Mouse (Mus musculus) midbrain, embryonic 12.5 days (tissue): ENCODE measurements at regions not wholly inside any gene's neighbourhood (a gene's known extent, or its start where the extent isn't known, plus 50 kb on each side); places are given as distances from the start of the nearest gene placed in this dataset.

Experiments used
- ATAC-seq: fragments of 200-750 bp; cut with Nextera tagmentation; 2 replicates; pipeline ENCODE4 v1.8.0; 2017; ENCODE audit warnings: low read depth, moderate TSS enrichment, moderate library complexity; ENCODE audit not compliant: low FRiP score
- H3K27ac ChIP-seq: fragments of 300-500 bp; sonication (generic); replicated peaks from 2 replicates; pipeline ENCODE4 v1.5.1; 2016; ENCODE audit warnings: mild to moderate bottlenecking
- H3K27me3 ChIP-seq: fragments of 300-500 bp; sonication (generic); 2 replicates; pipeline ENCODE4 v1.6.1; 2016; ENCODE audit warnings: mild to moderate bottlenecking
- H3K36me3 ChIP-seq: fragments of 300-500 bp; sonication (generic); 2 replicates; pipeline ENCODE4 v1.6.1; 2016
- H3K4me1 ChIP-seq: fragments of 300-500 bp; sonication (generic); 2 replicates; pipeline ENCODE4 v1.6.1; 2016
- H3K4me2 ChIP-seq: fragments of 300-500 bp; sonication (generic); replicated peaks from 2 replicates; pipeline ENCODE4 v1.6.1; 2016; ENCODE audit warnings: mild to moderate bottlenecking, moderate library complexity
- H3K4me3 ChIP-seq: fragments of 300-500 bp; sonication (generic); 2 replicates; pipeline ENCODE4 v1.5.1; 2016; ENCODE audit warnings: mild to moderate bottlenecking
- H3K9ac ChIP-seq: fragments of 300-500 bp; sonication (generic); replicated peaks from 2 replicates; pipeline ENCODE4 v1.6.1; 2016; ENCODE audit warnings: mild to moderate bottlenecking, moderate library complexity
- H3K9me3 ChIP-seq: fragments of 300-500 bp; sonication (generic); 2 replicates; pipeline ENCODE4 v1.6.1; 2016; ENCODE audit warnings: mild to moderate bottlenecking
- WGBS: fragments of 180-500 bp; shearing (Covaris S2); methylation state at CpG from one replicate; pipeline ENCODE4 v1.1.7; 2016; 5-methylcytosine and 5-hydroxymethylcytosine counted together

DNA sequence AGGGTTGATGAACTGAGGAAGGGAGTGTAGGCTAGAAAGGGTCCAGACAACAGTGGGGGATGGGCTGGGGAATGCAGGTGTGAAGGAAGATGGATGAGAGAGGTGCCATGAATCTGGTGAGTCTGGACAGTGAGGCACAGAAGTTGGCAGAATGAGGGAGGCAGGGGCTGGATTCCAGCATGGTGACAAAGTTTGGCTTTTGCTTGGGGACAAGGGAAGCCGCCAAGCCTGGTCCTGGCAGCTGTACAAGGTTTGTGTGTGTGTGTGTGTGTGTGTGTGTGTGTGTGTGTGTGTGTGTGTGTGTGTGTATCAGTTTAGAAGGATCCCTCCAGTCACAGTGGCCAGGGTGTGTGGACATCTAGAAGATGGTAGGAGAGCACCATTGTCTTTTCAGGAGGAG is 270.4 kb downstream of the Rps24 start:
- Histone ChIP-seq H3K9ac (no peak overlapping the region), H3K4me1 (peaks cover 27% of the 10 kb centered on the region), H3K4me2 (no peak overlapping the region), H3K4me3 (no peak overlapping the region), H3K27ac (no peak overlapping the region), H3K27me3 (no peaks in the 10 kb centered on the region; the same call in 1 of the 2 replicates), H3K36me3 (no peaks in the 10 kb centered on the region), H3K9me3 (no peaks in the 10 kb centered on the region)
- no peak for ATAC-seq
- WGBS, result 100% methylated on average over 1 of the region's 1 CpGs

DNA sequence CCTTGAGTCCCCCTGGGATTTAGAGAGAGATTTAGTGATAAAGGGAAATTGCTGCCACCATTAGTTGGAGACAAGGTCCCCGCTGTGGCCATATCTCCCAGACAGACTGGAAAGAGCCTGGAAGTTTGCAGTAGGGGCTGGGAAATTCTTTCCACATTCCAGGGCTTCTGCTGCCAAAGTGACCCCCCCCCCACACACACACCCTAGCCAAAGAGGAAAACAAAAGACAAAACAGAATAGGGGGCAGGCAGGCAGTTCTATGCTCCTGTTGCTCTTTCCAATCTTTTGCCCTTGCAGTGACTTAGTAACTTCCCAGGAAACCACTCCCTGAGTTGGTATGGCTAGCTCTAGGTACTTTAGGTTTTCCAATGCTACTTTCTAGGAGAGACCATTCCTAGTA is 270.9 kb downstream of the Rps24 start:
- no peak for ATAC-seq
- no peak overlapping the region for H3K4me2 ChIP-seq
- WGBS, result 78% methylated on average over 1 of the region's 1 CpGs
- peaks cover 33% of the 10 kb centered on the region for H3K4me1 ChIP-seq
- no peaks in the 10 kb centered on the region for H3K9me3 ChIP-seq
- H3K9ac ChIP-seq, result no peak overlapping the region
- no peaks in the 10 kb centered on the region for H3K36me3 ChIP-seq
- H3K4me3 ChIP-seq, result no peak overlapping the region
- H3K27ac ChIP-seq, result no peak overlapping the region
- H3K27me3 ChIP-seq, result no peaks in the 10 kb centered on the region; the same call in 1 of the 2 replicates

DNA sequence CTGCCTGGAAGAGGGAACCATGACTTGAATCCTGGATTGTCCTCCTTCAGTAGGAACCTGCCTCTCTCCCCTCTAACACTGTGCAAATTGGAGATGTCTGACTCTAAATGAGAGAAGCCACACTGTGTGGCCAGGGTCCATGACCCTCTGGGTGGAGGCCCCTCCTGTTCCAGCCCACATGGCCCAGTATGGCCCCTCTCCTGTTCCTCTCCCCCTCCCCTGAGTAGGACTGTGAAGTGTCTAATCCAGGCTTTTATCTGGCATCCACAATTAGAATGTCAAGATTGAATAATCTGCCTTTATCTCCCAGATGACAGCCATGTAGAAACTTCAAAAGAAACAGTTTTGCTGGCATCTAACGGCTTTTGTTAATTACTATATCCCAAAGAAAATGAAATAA is 274.0 kb downstream of the Rps24 start:
- Histone ChIP-seq H3K4me2 (no peak overlapping the region), H3K27ac (peak overlapping the region; percentile 39), H3K27me3 (no peaks in the 10 kb centered on the region; the same call in 1 of the 2 replicates), H3K9me3 (no peaks in the 10 kb centered on the region), H3K9ac (no peak overlapping the region), H3K4me3 (no peak overlapping the region), H3K4me1 (peaks cover 63% of the 10 kb centered on the region), H3K36me3 (no peaks in the 10 kb centered on the region)
- ATAC-seq, result peak; percentile 72
- 32% methylated on average over 1 of the region's 1 CpGs for WGBS

DNA sequence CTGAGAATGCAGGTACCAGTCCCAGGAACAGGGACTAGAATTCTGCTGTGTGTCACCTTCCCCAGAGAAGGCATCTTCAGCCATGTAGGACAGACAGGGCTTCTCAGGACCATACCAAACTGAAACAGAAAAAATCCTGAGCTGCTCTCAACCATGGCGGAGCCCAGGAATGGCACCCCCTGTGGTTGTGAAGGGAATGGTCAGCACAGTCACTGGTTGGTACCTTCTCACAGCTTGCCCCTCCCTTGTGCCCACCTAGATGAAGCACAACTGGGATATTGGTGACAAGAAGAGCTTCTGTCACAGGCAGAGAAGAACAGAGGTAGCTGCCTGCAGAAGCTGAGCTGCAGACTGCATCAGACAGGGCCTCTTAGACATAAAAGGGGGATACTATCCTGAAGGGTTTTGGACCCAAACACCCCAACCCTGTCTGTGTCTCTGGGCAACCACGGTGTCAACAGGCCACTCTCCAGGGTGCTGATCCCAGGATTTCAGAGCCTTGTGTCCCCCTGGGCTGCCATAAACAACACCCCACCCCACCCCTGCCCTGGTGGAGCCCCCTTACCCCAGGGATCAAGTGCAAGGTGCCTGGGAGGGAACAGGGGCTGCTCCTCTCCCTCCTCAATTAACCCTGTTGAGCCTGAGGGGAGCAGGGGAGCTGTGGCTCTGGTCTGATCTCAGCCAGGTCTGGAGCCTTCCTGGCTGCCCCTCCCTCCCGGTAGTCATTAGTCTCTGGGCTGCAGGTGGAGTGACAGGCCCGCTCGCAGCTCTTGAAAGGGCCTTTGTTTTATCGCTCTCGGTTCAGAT is 275.7 kb downstream of the Rps24 start:
- 0 out of 2 replicates have a peak overlapping the region, but pooled peaks have one; percentile 0 for H3K4me2 ChIP-seq
- no peak overlapping the region for H3K4me3 ChIP-seq
- H3K9me3 ChIP-seq, result no peaks in the 10 kb centered on the region
- H3K27ac ChIP-seq, result peak overlapping the region; percentile 87
- peak; percentile 50 for ATAC-seq
- H3K36me3 ChIP-seq, result no peaks in the 10 kb centered on the region
- peaks cover 67% of the 10 kb centered on the region for H3K4me1 ChIP-seq
- H3K27me3 ChIP-seq, result no peaks in the 10 kb centered on the region; the same call in 1 of the 2 replicates
- 0 out of 2 replicates have a peak overlapping the region, but pooled peaks have one; percentile 1 for H3K9ac ChIP-seq
- 11% methylated on average over 7 of the region's 7 CpGs for WGBS

DNA sequence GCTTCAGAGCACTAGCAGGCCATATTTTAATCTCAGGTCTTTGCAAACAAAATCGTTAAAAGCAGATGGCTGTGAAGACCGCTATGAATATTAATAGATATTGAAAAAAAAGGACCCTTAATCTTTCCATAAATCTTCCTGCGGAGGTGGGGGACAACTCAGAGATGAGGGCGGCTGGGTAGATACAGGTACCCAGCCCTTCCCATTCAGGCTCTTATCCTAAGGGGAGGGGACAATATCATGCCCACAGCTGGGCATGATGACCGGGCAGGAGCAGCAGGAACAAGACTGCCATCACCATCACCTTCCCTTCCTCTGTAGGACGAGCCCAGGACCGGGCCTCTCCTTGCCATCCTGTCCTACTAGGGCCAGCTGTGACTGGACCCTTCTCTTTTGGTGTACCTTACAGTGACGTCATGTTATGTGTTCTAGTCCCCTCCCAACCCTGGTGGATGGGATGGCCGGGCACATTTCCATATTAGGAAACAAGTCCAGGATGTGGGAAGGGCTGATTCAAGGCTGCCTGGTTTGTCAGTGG is 276.4 kb downstream of the Rps24 start:
- Histone ChIP-seq H3K9ac (0 out of 2 replicates have a peak overlapping the region, but pooled peaks have one; percentile 1), H3K4me2 (no peak overlapping the region), H3K4me1 (peaks cover 67% of the 10 kb centered on the region), H3K9me3 (no peaks in the 10 kb centered on the region), H3K27ac (peak overlapping the region; percentile 87), H3K4me3 (no peak overlapping the region), H3K36me3 (no peaks in the 10 kb centered on the region), H3K27me3 (no peaks in the 10 kb centered on the region; the same call in 1 of the 2 replicates)
- WGBS, result 45% methylated on average over 9 of the region's 9 CpGs
- peak; percentile 38; the same call in 1 of the 2 replicates for ATAC-seq

DNA sequence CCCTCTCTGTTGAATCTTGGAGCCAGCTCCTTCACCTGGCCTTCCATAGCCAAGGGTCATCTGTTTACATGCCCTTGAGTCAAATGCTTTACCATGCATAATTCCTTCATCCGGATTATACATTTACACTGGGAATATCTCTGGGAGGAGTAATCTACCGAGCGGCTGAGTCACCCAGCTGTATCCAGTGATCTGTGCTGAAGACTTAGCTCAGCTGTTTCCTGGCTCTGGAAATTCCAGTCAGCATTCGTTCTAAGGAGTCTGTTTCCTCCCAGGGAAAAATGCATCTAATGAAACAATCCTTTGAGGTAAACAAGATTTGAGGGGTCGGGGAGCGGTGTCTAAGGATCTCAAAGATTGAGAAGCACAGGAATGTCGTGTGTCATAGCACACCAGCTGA is 276.9 kb downstream of the Rps24 start:
- no peak for ATAC-seq
- no peaks in the 10 kb centered on the region for H3K36me3 ChIP-seq
- H3K9me3 ChIP-seq, result no peaks in the 10 kb centered on the region
- H3K27me3 ChIP-seq, result no peaks in the 10 kb centered on the region; the same call in 1 of the 2 replicates
- H3K4me2 ChIP-seq, result no peak overlapping the region
- H3K9ac ChIP-seq, result no peak overlapping the region
- peak overlapping the region; percentile 87 for H3K27ac ChIP-seq
- H3K4me3 ChIP-seq, result no peak overlapping the region
- 49% methylated on average over 7 of the region's 7 CpGs for WGBS
- H3K4me1 ChIP-seq, result peaks cover 64% of the 10 kb centered on the region

DNA sequence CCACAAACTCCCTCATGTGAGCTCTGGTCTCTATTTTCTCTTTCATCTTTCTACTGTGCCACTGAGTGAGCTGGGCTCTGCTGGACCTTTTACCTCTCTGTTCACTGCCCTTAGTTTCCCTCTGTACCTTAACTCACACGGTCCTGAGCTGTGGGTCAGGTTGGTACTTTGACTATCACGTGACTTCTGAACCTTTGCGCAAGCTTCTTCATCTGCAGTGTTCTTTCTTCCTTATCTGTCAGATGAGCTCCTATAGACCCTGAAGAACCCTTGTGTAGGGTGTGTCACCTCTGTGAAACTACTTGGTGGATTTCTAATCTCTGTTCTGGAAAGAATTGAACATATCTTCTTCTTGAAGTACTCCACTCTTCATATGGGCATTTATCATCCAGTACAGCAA is 279.3 kb downstream of the Rps24 start:
- Histone ChIP-seq H3K27me3 (no peaks in the 10 kb centered on the region), H3K9me3 (no peaks in the 10 kb centered on the region), H3K27ac (no peak overlapping the region), H3K4me2 (no peak overlapping the region), H3K9ac (no peak overlapping the region), H3K36me3 (no peaks in the 10 kb centered on the region), H3K4me3 (no peak overlapping the region), H3K4me1 (peaks cover 72% of the 10 kb centered on the region)
- ATAC-seq, result no peak
- WGBS, result 85% methylated on average over 3 of the region's 3 CpGs

DNA sequence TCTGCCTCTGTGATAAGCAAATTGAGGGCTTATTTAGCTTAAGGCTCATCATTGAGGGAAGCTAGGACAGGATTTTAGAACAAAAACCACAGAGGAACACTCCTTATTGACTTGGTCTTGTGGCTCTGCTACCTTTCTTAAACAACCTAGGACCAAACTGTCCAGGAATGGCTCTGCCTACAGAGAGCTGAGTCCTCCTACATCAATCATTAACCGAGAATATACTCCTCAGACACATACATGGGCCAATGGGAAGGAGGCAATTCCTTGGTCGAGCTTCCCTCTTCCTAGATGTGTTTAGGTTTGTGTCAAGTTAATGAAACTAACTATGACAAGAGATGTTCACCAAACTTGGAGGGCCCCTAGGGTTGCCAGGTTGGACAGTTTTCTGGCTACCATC is 279.8 kb downstream of the Rps24 start:
- Histone ChIP-seq H3K27ac (no peak overlapping the region), H3K4me3 (no peak overlapping the region)

DNA sequence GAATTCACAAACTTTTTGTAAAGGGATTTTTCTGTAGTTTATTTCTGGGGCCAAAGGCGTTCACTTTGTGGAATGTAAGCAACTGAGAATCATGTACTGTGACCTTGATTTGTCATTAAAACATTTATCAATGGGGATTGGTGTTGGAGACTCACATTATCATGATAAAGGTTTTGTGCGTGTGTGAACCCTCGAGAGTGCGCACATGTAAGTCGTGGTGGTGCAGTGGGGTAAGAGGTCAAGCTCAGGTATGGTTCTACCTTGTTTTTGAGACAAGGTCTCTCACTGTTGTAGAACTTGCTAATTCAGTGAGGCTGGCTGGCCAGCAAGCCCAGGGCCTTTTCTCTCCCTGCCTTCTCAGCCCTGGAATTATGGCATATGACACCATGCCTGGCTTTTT is 280.4 kb downstream of the Rps24 start:
- Histone ChIP-seq H3K27me3 (no peaks in the 10 kb centered on the region), H3K4me2 (no peak overlapping the region), H3K4me1 (peaks cover 72% of the 10 kb centered on the region), H3K9ac (no peak overlapping the region), H3K4me3 (no peak overlapping the region), H3K36me3 (no peaks in the 10 kb centered on the region), H3K9me3 (no peaks in the 10 kb centered on the region), H3K27ac (no peak overlapping the region)
- no peak for ATAC-seq
- WGBS, result 76% methylated on average over 5 of the region's 5 CpGs

More for the DNA sequence above, 279.8 kb downstream of the Rps24 start:
- Histone ChIP-seq H3K4me2 (no peak overlapping the region), H3K4me1 (peaks cover 72% of the 10 kb centered on the region), H3K36me3 (no peaks in the 10 kb centered on the region), H3K27me3 (no peaks in the 10 kb centered on the region), H3K9me3 (no peaks in the 10 kb centered on the region), H3K9ac (no peak overlapping the region)
- no peak for ATAC-seq
- WGBS, result 92% methylated on average over 2 of the region's 2 CpGs

DNA sequence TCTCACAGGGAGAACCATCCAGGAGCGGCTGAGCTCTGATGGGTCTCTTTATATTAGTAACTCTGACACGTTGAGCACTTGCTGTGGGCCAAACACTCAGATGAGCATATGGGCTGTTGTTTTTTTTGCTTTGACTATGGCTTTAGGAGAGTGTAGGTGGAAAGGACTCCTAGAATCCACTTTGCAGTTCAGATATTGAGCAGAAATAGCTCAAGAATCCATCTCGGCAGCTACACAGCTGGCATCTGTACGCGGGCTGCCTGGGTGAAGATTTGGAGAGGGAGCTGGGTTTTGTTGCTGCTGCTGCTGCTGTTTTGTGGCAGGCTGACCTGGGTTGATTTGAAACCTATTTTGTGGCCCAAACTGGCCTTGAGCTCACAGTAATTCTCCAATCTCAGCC is 281.0 kb downstream of the Rps24 start:
- no peaks in the 10 kb centered on the region for H3K36me3 ChIP-seq
- H3K4me3 ChIP-seq, result no peak overlapping the region
- 0 out of 2 replicates have a peak overlapping the region, but pooled peaks have one; percentile 31 for H3K27ac ChIP-seq
- no peak overlapping the region for H3K4me2 ChIP-seq
- H3K27me3 ChIP-seq, result no peaks in the 10 kb centered on the region
- H3K9me3 ChIP-seq, result no peaks in the 10 kb centered on the region
- ATAC-seq, result no peak
- H3K4me1 ChIP-seq, result peaks cover 65% of the 10 kb centered on the region
- WGBS, result 80% methylated on average over 5 of the region's 5 CpGs
- H3K9ac ChIP-seq, result no peak overlapping the region

DNA sequence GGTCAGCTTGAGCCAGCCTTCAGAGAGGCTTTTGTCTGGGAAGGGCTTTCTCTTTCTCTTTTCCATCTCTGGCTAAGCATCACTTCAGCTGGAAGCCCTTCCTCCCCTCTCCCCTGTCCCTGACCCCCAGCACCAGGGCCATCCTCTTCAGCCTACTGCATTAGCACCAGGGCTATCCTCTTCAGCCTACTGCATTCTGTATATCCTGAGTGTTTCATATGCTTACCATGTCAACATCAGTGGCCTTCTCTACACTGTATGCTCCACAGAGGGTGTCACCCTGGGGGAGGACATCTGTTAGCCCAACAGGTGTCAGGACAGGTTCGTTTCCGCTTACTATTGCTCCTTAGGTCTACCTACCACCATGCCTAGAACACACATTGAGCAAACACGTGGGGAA is 282.5 kb downstream of the Rps24 start:
- peak overlapping the region; percentile 89 for H3K27ac ChIP-seq
- no peaks in the 10 kb centered on the region for H3K36me3 ChIP-seq
- H3K9ac ChIP-seq, result no peak overlapping the region
- no peak overlapping the region for H3K4me2 ChIP-seq
- H3K4me1 ChIP-seq, result peaks cover 50% of the 10 kb centered on the region
- WGBS, result 62% methylated on average over 3 of the region's 3 CpGs
- no peak for ATAC-seq
- no peaks in the 10 kb centered on the region for H3K27me3 ChIP-seq
- no peaks in the 10 kb centered on the region for H3K9me3 ChIP-seq
- H3K4me3 ChIP-seq, result no peak overlapping the region
